Mouse (Mus musculus) heart, postnatal 0 days (tissue): ENCODE measurements around the gene Ing3.

Experiments used
- CTCF ChIP-seq: IDR thresholded peaks from 2 replicates; pipeline ENCODE4 v1.5.1; 2016; ENCODE audit warnings: antibody characterized with exemption, control low read depth, low read depth
- EP300 ChIP-seq: IDR thresholded peaks from 2 replicates; pipeline ENCODE4 v1.6.1; 2016; ENCODE audit warnings: antibody characterized with exemption, low read depth

- TF ChIP-seq CTCF (no peak), EP300 (no peak)
Observed at GRCm38 (mm10) chr6:21987554-21987953, 38.2 kb downstream of the Ing3 start.
